Mouse (Mus musculus): ENCODE results near the gene Tepp. TPM values are rescaled to one million over a fixed set of nuclear protein-coding genes. Genes with fewer than 3 reads are reported as not detected.

Tepp gene
- 0.29 TPM in 1 of 2 replicates, not detected in the other for polyA plus RNA-seq (2014; fragmentation: Nextera tagmentation; extraction: Ambion mirVana)

GRCm38 (mm10) chr8:95310342-95310970, at the start of gene Tepp:
Gene Tepp (plus strand): TSS chr8:95310566.
- WGBS, result 22% methylated on average over 6 of the region's 6 CpGs
- Histone ChIP-seq H3K27ac (ENCODE audit: low read depth, low read length) (no peak within 1 kb of the TSS), H3K9ac (ENCODE audit: low read length) (no peak within 1 kb of the TSS), H3K36me3 (ENCODE audit: control insufficient read depth, insufficient read depth, low read length) (no peaks in the 10 kb centered on the region), H3K9me3 (ENCODE audit: control insufficient read depth, low read length) (no peaks in the 10 kb centered on the region), H3K4me1 (ENCODE audit: control insufficient read depth, insufficient read depth, low read length) (peaks cover 5% of the 10 kb centered on the region; the same call in 1 of the 2 replicates), H3K4me3 (ENCODE audit: low read depth, low read length) (no peak within 1 kb of the TSS), H3K4me2 (no peak within 1 kb of the TSS), H3K27me3 (ENCODE audit: control insufficient read depth, insufficient read depth, low read length) (no peaks in the 10 kb centered on the region)
- ATAC-seq (ENCODE audit: low FRiP score), result peak; percentile 71
- DNase-seq (ENCODE audit: low spot score, missing footprints), result peak; percentile 83

GRCm38 (mm10) chr8:95262181-95262580, 48.2 kb upstream of the Tepp start:
- H3K9me3 ChIP-seq (ENCODE audit: control insufficient read depth, low read length), result no peaks in the 10 kb centered on the region
- no peaks in the 10 kb centered on the region for H3K27me3 ChIP-seq (ENCODE audit: control insufficient read depth, insufficient read depth, low read length)
- H3K4me2 ChIP-seq, result no peak overlapping the region
- no peak overlapping the region for H3K4me3 ChIP-seq (ENCODE audit: low read depth, low read length)
- no peak overlapping the region for H3K9ac ChIP-seq (ENCODE audit: low read length)
- no peaks in the 10 kb centered on the region for H3K4me1 ChIP-seq (ENCODE audit: control insufficient read depth, insufficient read depth, low read length)
- H3K36me3 ChIP-seq (ENCODE audit: control insufficient read depth, insufficient read depth, low read length), result no peaks in the 10 kb centered on the region
- 78% methylated on average over 2 of the region's 2 CpGs for WGBS
- DNase-seq (ENCODE audit: low spot score, missing footprints) (no peak), ATAC-seq (ENCODE audit: low FRiP score) (no peak)
- H3K27ac ChIP-seq (ENCODE audit: low read depth, low read length), result no peak overlapping the region

GRCm38 (mm10) chr8:95270501-95270900, 39.9 kb upstream of the Tepp start:
- H3K4me2 ChIP-seq, result no peak overlapping the region
- 74% methylated on average over 12 of the region's 12 CpGs for whole genome bisulfite sequencing
- DNase-seq (ENCODE audit: low spot score, missing footprints) (peak; percentile 79), ATAC-seq (ENCODE audit: low FRiP score) (no peak)
- H3K9ac ChIP-seq (ENCODE audit: low read length), result no peak overlapping the region
- H3K27ac ChIP-seq (ENCODE audit: low read depth, low read length), result no peak overlapping the region
- no peaks in the 10 kb centered on the region for H3K27me3 ChIP-seq (ENCODE audit: control insufficient read depth, insufficient read depth, low read length)
- H3K36me3 ChIP-seq (ENCODE audit: control insufficient read depth, insufficient read depth, low read length), result no peaks in the 10 kb centered on the region
- no peaks in the 10 kb centered on the region for H3K9me3 ChIP-seq (ENCODE audit: control insufficient read depth, low read length)
- H3K4me3 ChIP-seq (ENCODE audit: low read depth, low read length), result no peak overlapping the region
- H3K4me1 ChIP-seq (ENCODE audit: control insufficient read depth, insufficient read depth, low read length), result no peaks in the 10 kb centered on the region

GRCm38 (mm10) chr8:95271841-95272240, 38.5 kb upstream of the Tepp start:
- H3K4me2 ChIP-seq, result no peak overlapping the region
- no peaks in the 10 kb centered on the region for H3K27me3 ChIP-seq (ENCODE audit: control insufficient read depth, insufficient read depth, low read length)
- WGBS, result 37% methylated on average over 4 of the region's 4 CpGs
- no peaks in the 10 kb centered on the region for H3K9me3 ChIP-seq (ENCODE audit: control insufficient read depth, low read length)
- H3K4me1 ChIP-seq (ENCODE audit: control insufficient read depth, insufficient read depth, low read length), result no peaks in the 10 kb centered on the region
- ATAC-seq (ENCODE audit: low FRiP score) (no peak), DNase-seq (ENCODE audit: low spot score, missing footprints) (no peak)
- H3K36me3 ChIP-seq (ENCODE audit: control insufficient read depth, insufficient read depth, low read length), result no peaks in the 10 kb centered on the region
- H3K9ac ChIP-seq (ENCODE audit: low read length), result no peak overlapping the region
- H3K27ac ChIP-seq (ENCODE audit: low read depth, low read length), result no peak overlapping the region
- no peak overlapping the region for H3K4me3 ChIP-seq (ENCODE audit: low read depth, low read length)

GRCm38 (mm10) chr8:95272871-95273270, 37.5 kb upstream of the Tepp start:
- H3K9me3 ChIP-seq (ENCODE audit: control insufficient read depth, low read length), result no peaks in the 10 kb centered on the region
- 26% methylated on average over 2 of the region's 2 CpGs for WGBS
- DNase-seq (ENCODE audit: low spot score, missing footprints) (no peak), ATAC-seq (ENCODE audit: low FRiP score) (no peak)
- no peak overlapping the region for H3K4me2 ChIP-seq
- H3K36me3 ChIP-seq (ENCODE audit: control insufficient read depth, insufficient read depth, low read length), result no peaks in the 10 kb centered on the region
- no peak overlapping the region for H3K27ac ChIP-seq (ENCODE audit: low read depth, low read length)
- H3K4me1 ChIP-seq (ENCODE audit: control insufficient read depth, insufficient read depth, low read length), result no peaks in the 10 kb centered on the region
- H3K9ac ChIP-seq (ENCODE audit: low read length), result no peak overlapping the region
- H3K27me3 ChIP-seq (ENCODE audit: control insufficient read depth, insufficient read depth, low read length), result no peaks in the 10 kb centered on the region
- no peak overlapping the region for H3K4me3 ChIP-seq (ENCODE audit: low read depth, low read length)

- Histone ChIP-seq H3K4me3 (ENCODE audit: low read depth, low read length) (no peak overlapping the region), H3K36me3 (ENCODE audit: control insufficient read depth, insufficient read depth, low read length) (no peaks in the 10 kb centered on the region), H3K4me2 (no peak overlapping the region), H3K4me1 (ENCODE audit: control insufficient read depth, insufficient read depth, low read length) (no peaks in the 10 kb centered on the region), H3K9me3 (ENCODE audit: control insufficient read depth, low read length) (no peaks in the 10 kb centered on the region), H3K9ac (ENCODE audit: low read length) (no peak overlapping the region), H3K27ac (ENCODE audit: low read depth, low read length) (no peak overlapping the region), H3K27me3 (ENCODE audit: control insufficient read depth, insufficient read depth, low read length) (no peaks in the 10 kb centered on the region)
- DNase-seq (ENCODE audit: low spot score, missing footprints), result no peak
- 61% methylated on average over 5 of the region's 5 CpGs for WGBS
- no peak for ATAC-seq (ENCODE audit: low FRiP score)
These were observed 28.9 kb upstream of the Tepp start for GRCm38 (mm10) chr8:95281493-95281892.

GRCm38 (mm10) chr8:95289066-95289650, 21.2 kb upstream of the Tepp start:
- H3K36me3 ChIP-seq (ENCODE audit: control insufficient read depth, insufficient read depth, low read length), result no peaks in the 10 kb centered on the region
- no peaks in the 10 kb centered on the region for H3K4me1 ChIP-seq (ENCODE audit: control insufficient read depth, insufficient read depth, low read length)
- H3K27ac ChIP-seq (ENCODE audit: low read depth, low read length), result no peak overlapping the region
- H3K9me3 ChIP-seq (ENCODE audit: control insufficient read depth, low read length), result no peaks in the 10 kb centered on the region
- no peak for ATAC-seq (ENCODE audit: low FRiP score)
- no peak for DNase-seq (ENCODE audit: low spot score, missing footprints)
- H3K27me3 ChIP-seq (ENCODE audit: control insufficient read depth, insufficient read depth, low read length), result no peaks in the 10 kb centered on the region
- H3K4me3 ChIP-seq (ENCODE audit: low read depth, low read length), result no peak overlapping the region
- WGBS, result 80% methylated on average over 6 of the region's 6 CpGs
- no peak overlapping the region for H3K4me2 ChIP-seq
- H3K9ac ChIP-seq (ENCODE audit: low read length), result no peak overlapping the region

- H3K4me2 ChIP-seq, result no peak overlapping the region
- no peak for ATAC-seq (ENCODE audit: low FRiP score)
- no peak overlapping the region for H3K27ac ChIP-seq (ENCODE audit: low read depth, low read length)
- no peak overlapping the region for H3K9ac ChIP-seq (ENCODE audit: low read length)
- no peak for DNase-seq (ENCODE audit: low spot score, missing footprints)
- H3K4me3 ChIP-seq (ENCODE audit: low read depth, low read length), result no peak overlapping the region
- 86% methylated on average over 11 of the region's 11 CpGs for WGBS
- no peaks in the 10 kb centered on the region for H3K9me3 ChIP-seq (ENCODE audit: control insufficient read depth, low read length)
- no peaks in the 10 kb centered on the region for H3K36me3 ChIP-seq (ENCODE audit: control insufficient read depth, insufficient read depth, low read length)
- H3K4me1 ChIP-seq (ENCODE audit: control insufficient read depth, insufficient read depth, low read length), result no peaks in the 10 kb centered on the region
- no peaks in the 10 kb centered on the region for H3K27me3 ChIP-seq (ENCODE audit: control insufficient read depth, insufficient read depth, low read length)
These were observed 17.2 kb upstream of the Tepp start for GRCm38 (mm10) chr8:95293172-95293571.

- Histone ChIP-seq H3K4me2 (no peak overlapping the region), H3K36me3 (ENCODE audit: control insufficient read depth, insufficient read depth, low read length) (no peaks in the 10 kb centered on the region), H3K9ac (ENCODE audit: low read length) (no peak overlapping the region), H3K4me3 (ENCODE audit: low read depth, low read length) (no peak overlapping the region), H3K9me3 (ENCODE audit: control insufficient read depth, low read length) (no peaks in the 10 kb centered on the region), H3K27me3 (ENCODE audit: control insufficient read depth, insufficient read depth, low read length) (no peaks in the 10 kb centered on the region), H3K4me1 (ENCODE audit: control insufficient read depth, insufficient read depth, low read length) (no peaks in the 10 kb centered on the region), H3K27ac (ENCODE audit: low read depth, low read length) (no peak overlapping the region)
- no peak for DNase-seq (ENCODE audit: low spot score, missing footprints)
- no peak for ATAC-seq (ENCODE audit: low FRiP score)
- WGBS, result 82% methylated on average over 7 of the region's 7 CpGs
These were observed 16.5 kb upstream of the Tepp start for GRCm38 (mm10) chr8:95293891-95294290.

Data from midbrain, embryonic 11.5 days (tissue).